9 mouse cellular contexts compared by ENCODE assay signal in the genomic region with DNA sequence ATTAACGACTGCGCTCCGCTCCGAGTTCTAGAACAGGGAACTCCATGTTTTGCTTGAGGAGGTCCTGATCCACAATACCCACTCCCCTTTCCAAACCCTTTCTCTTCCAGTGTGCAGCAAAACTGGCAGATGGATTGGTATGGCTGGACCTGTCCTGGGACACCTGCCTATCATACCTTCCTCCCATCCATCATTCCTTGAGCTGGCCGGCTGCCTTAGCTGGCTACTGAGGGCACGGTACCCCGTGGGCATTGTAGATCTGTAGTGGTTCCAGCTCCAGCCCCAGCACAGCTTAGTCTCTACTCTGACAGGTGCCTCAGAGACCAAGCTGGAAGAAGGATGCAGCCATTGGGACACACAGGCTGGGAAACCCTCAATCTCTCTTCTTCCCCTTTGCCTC. TPM values are rescaled to one million over a fixed set of nuclear protein-coding genes. Genes with fewer than 3 reads are reported as not detected.
DNase-seq lines count a peak whose midpoint lies in the region; ATAC-seq and TF ChIP-seq lines count a peak whose summit lies in the region.
"Had no signal": no experiment of that assay in that cellular context is flagged by ENCODE, and none has a peak within 500 bp of the region (broad histone marks: within the 10 kb centered on the region; RNA-seq: fewer than 3 reads in every experiment).

No protein-coding gene starts in this region.

- peak overlapping the region; percentile 93 for H3K4me2 ChIP-seq in embryonic facial prominence, embryonic 13.5 days
- peak overlapping the region; percentile 87 for H3K4me2 ChIP-seq in hindbrain, postnatal 0 days (ENCODE audit: low read depth, low read length)
- H3K4me2 ChIP-seq in midbrain, postnatal 0 days (ENCODE audit: low read depth, low read length, poor library complexity, severe bottlenecking), result peak overlapping the region; percentile 85

- H3K27me3 ChIP-seq in kidney, adult 2 months (replicated peaks; ENCODE audit: control insufficient read depth, insufficient read depth, low read length), result no peaks in the 10 kb centered on the region
- peaks cover 24% of the 10 kb centered on the region for H3K27me3 ChIP-seq in embryonic facial prominence, embryonic 13.5 days
- H3K27me3 ChIP-seq in hindbrain, postnatal 0 days (ENCODE audit: insufficient read depth, low read length), result no peaks in the 10 kb centered on the region
- H3K27me3 ChIP-seq in midbrain, postnatal 0 days (ENCODE audit: insufficient read depth, low read length), result no peaks in the 10 kb centered on the region

- H3K9me3 ChIP-seq in embryonic facial prominence, embryonic 13.5 days, result no peaks in the 10 kb centered on the region
- H3K9me3 ChIP-seq in hindbrain, postnatal 0 days (ENCODE audit: low read length), result no peaks in the 10 kb centered on the region
- H3K9me3 ChIP-seq in midbrain, postnatal 0 days (ENCODE audit: low read length), result no peaks in the 10 kb centered on the region
- H3K9me3 ChIP-seq: G1E had no signal

- no peak for DNase-seq in kidney, adult 2 months
- no peak for DNase-seq in kidney, postnatal 10 days
- no peak for DNase-seq in hindbrain, postnatal 0 days (ENCODE audit: low spot score)
- no peak for DNase-seq in midbrain, postnatal 0 days (ENCODE audit: low spot score)
- DNase-seq in adrenal gland, adult 18-20 months (ENCODE audit: low spot score in 2 of 2), result no peak
- DNase-seq in frontal cortex, postnatal 25 days (ENCODE audit: low spot score in 2 of 2), result no peak
- no peak for DNase-seq in gastrocnemius, postnatal 10 days

- no peak for ATAC-seq in embryonic facial prominence, embryonic 13.5 days (ENCODE audit: insufficient number of reproducible peaks, insufficient read depth, low FRiP score, low TSS enrichment, low read depth)
- no peak for ATAC-seq in hindbrain, postnatal 0 days
- no peak for ATAC-seq in midbrain, postnatal 0 days (ENCODE audit: low FRiP score)

- no peaks in the 10 kb centered on the region for H3K36me3 ChIP-seq in kidney, adult 2 months (ENCODE audit: control insufficient read depth, insufficient read depth, low read length)
- H3K36me3 ChIP-seq in embryonic facial prominence, embryonic 13.5 days, result peaks cover 23% of the 10 kb centered on the region
- no peaks in the 10 kb centered on the region for H3K36me3 ChIP-seq in hindbrain, postnatal 0 days (ENCODE audit: insufficient read depth, low read length)
- H3K36me3 ChIP-seq in midbrain, postnatal 0 days (ENCODE audit: insufficient read depth, low read length), result peaks cover 2% of the 10 kb centered on the region; the same call in 1 of the 2 replicates
- H3K36me3 ChIP-seq: G1E had no signal

- H3K4me1 ChIP-seq in kidney, adult 2 months (ENCODE audit: control insufficient read depth, insufficient read depth, low read length), result peaks cover 14% of the 10 kb centered on the region
- peaks cover 50% of the 10 kb centered on the region for H3K4me1 ChIP-seq in embryonic facial prominence, embryonic 13.5 days
- peaks cover 14% of the 10 kb centered on the region for H3K4me1 ChIP-seq in hindbrain, postnatal 0 days (ENCODE audit: insufficient read depth, low read length)
- no peaks in the 10 kb centered on the region for H3K4me1 ChIP-seq in midbrain, postnatal 0 days (ENCODE audit: insufficient read depth, low read length)

- H3K27ac ChIP-seq in kidney, adult 2 months (ENCODE audit: insufficient read depth, low read depth, low read length), result no peak overlapping the region
- H3K27ac ChIP-seq in embryonic facial prominence, embryonic 13.5 days, result peak overlapping the region; percentile 89
- H3K27ac ChIP-seq in hindbrain, postnatal 0 days, result no peak overlapping the region
- no peak overlapping the region for H3K27ac ChIP-seq in midbrain, postnatal 0 days (ENCODE audit: low read depth, low read length)

- TF ChIP-seq CTCF in kidney, adult 2 months (conservative IDR thresholded peaks at IDR 0.05; ENCODE audit: insufficient read depth, insufficient read length, low read depth, low read length), result no peak
- TF ChIP-seq CTCF in hindbrain, postnatal 0 days (IDR thresholded peaks at IDR 0.05; ENCODE audit: low read depth), result no peak
- no peak for TF ChIP-seq CTCF in midbrain, postnatal 0 days (IDR thresholded peaks at IDR 0.05)

- H3K9ac ChIP-seq in embryonic facial prominence, embryonic 13.5 days, result peak overlapping the region; percentile 91
- H3K9ac ChIP-seq in hindbrain, postnatal 0 days (replicated peaks; ENCODE audit: low read length), result no peak overlapping the region
- H3K9ac ChIP-seq in midbrain, postnatal 0 days (replicated peaks; ENCODE audit: low read length, poor library complexity, severe bottlenecking), result peak overlapping the region; percentile 61; the same call in 1 of the 2 replicates

- peak overlapping the region; percentile 62; the same call in 1 of the 2 replicates for H3K4me3 ChIP-seq in kidney, adult 2 months (ENCODE audit: insufficient read depth, low read depth, low read length)
- peak overlapping the region; percentile 69 for H3K4me3 ChIP-seq in embryonic facial prominence, embryonic 13.5 days
- peak overlapping the region; percentile 43 for H3K4me3 ChIP-seq in hindbrain, postnatal 0 days (ENCODE audit: low read length)
- peak overlapping the region; percentile 39; the same call in 1 of the 2 replicates for H3K4me3 ChIP-seq in midbrain, postnatal 0 days (ENCODE audit: low read depth, low read length)

- TF ChIP-seq POLR2A in kidney, adult 2 months (IDR thresholded peaks at IDR 0.05; ENCODE audit: low read depth, low read length), result no peak

- WGBS in kidney, adult 2 months, result 45% methylated on average over 7 of the region's 7 CpGs
- 15% methylated on average over 7 of the region's 7 CpGs for WGBS in embryonic facial prominence, embryonic 13.5 days
- WGBS in hindbrain, postnatal 0 days, result 28% methylated on average over 7 of the region's 7 CpGs
- 23% methylated on average over 7 of the region's 7 CpGs for WGBS in midbrain, postnatal 0 days

RNA-seq across cellular contexts. Expression of gene Chchd10, which starts 1.6 kb away (rescaled TPM):
- polyA plus RNA-seq in kidney, adult 2 months (2012; rRNA removed), result 1,587 and 1,621 TPM in 2 replicates
- polyA plus RNA-seq in embryonic facial prominence, embryonic 13.5 days (2015; fragmentation: Nextera tagmentation; extraction: Ambion mirVana), result 9.4 and 9.5 TPM in 2 replicates
- 327 and 332 TPM in 2 replicates for total RNA-seq in hindbrain, postnatal 0 days (2014; rRNA removed)
- 304 and 312 TPM in 2 replicates for polyA plus RNA-seq in hindbrain, postnatal 0 days (2015; fragmentation: Nextera tagmentation; extraction: Ambion mirVana)
- total RNA-seq in midbrain, postnatal 0 days (2014; rRNA removed), result 216 and 266 TPM in 2 replicates
- 221 and 260 TPM in 2 replicates for polyA plus RNA-seq in midbrain, postnatal 0 days (2015; fragmentation: Nextera tagmentation; extraction: Ambion mirVana)
- 1,000 to 10,000 TPM in 1 of 2 experiments, 100 to 1,000 TPM in 1; 918 to 1,521 TPM for total RNA-seq in adrenal gland, adult 18-20 months (2021)
- total RNA-seq in gastrocnemius, postnatal 10 days (2021), result 100 to 1,000 TPM; 592 to 715 TPM

RNA-seq across cellular contexts. Expression of gene Mmp11, which starts 5.0 kb away (rescaled TPM):
- polyA plus RNA-seq in kidney, adult 2 months (2012; rRNA removed), result 21.5 and 23.9 TPM in 2 replicates
- 123 and 136 TPM in 2 replicates for polyA plus RNA-seq in embryonic facial prominence, embryonic 13.5 days (2015; fragmentation: Nextera tagmentation; extraction: Ambion mirVana)
- total RNA-seq in hindbrain, postnatal 0 days (2014; rRNA removed), result 6.1 and 9.5 TPM in 2 replicates
- polyA plus RNA-seq in hindbrain, postnatal 0 days (2015; fragmentation: Nextera tagmentation; extraction: Ambion mirVana), result 7.8 and 8.3 TPM in 2 replicates
- 6.8 and 11.5 TPM in 2 replicates for total RNA-seq in midbrain, postnatal 0 days (2014; rRNA removed)
- 6.6 and 8.1 TPM in 2 replicates for polyA plus RNA-seq in midbrain, postnatal 0 days (2015; fragmentation: Nextera tagmentation; extraction: Ambion mirVana)
- 1 to 10 TPM; 5.4 to 5.7 TPM for total RNA-seq in adrenal gland, adult 18-20 months (2021)
- total RNA-seq in gastrocnemius, postnatal 10 days (2021), result 1 to 10 TPM; 5.1 to 7.4 TPM
- polyA plus RNA-seq: G1E had no signal

RNA-seq across cellular contexts. Expression of gene Gm867, which starts 9.2 kb away (rescaled TPM):
- 1.3 and 1.4 TPM in 2 replicates for polyA plus RNA-seq in kidney, adult 2 months (2012; rRNA removed)
- 0.61 TPM in 1 of 2 replicates, not detected in the other for polyA plus RNA-seq in embryonic facial prominence, embryonic 13.5 days (2015; fragmentation: Nextera tagmentation; extraction: Ambion mirVana)
- 0.73 TPM in 1 of 2 replicates, not detected in the other for total RNA-seq in hindbrain, postnatal 0 days (2014; rRNA removed)
- polyA plus RNA-seq in hindbrain, postnatal 0 days (2015; fragmentation: Nextera tagmentation; extraction: Ambion mirVana), result 2.3 and 2.4 TPM in 2 replicates
- total RNA-seq in midbrain, postnatal 0 days (2014; rRNA removed), result 0.88 and 1.7 TPM in 2 replicates
- polyA plus RNA-seq in midbrain, postnatal 0 days (2015; fragmentation: Nextera tagmentation; extraction: Ambion mirVana), result 1.6 TPM in 2 replicates
- under 1 TPM; 0.63 to 0.64 TPM for total RNA-seq in adrenal gland, adult 18-20 months (2021)
- total RNA-seq in gastrocnemius, postnatal 10 days (2021), result under 1 TPM in 1 of 2 experiments, not detected in 1; 0.27 TPM
- polyA plus RNA-seq: G1E had no signal

RNA-seq across cellular contexts. Expression of gene Smarcb1, which starts 9.9 kb away (rescaled TPM):
- polyA plus RNA-seq in kidney, adult 2 months (2012; rRNA removed), result 34.6 and 37.7 TPM in 2 replicates
- polyA plus RNA-seq in embryonic facial prominence, embryonic 13.5 days (2015; fragmentation: Nextera tagmentation; extraction: Ambion mirVana), result 229 and 250 TPM in 2 replicates
- total RNA-seq in hindbrain, postnatal 0 days (2014; rRNA removed), result 142 and 156 TPM in 2 replicates
- 197 and 199 TPM in 2 replicates for polyA plus RNA-seq in hindbrain, postnatal 0 days (2015; fragmentation: Nextera tagmentation; extraction: Ambion mirVana)
- 145 and 147 TPM in 2 replicates for total RNA-seq in midbrain, postnatal 0 days (2014; rRNA removed)
- 205 and 219 TPM in 2 replicates for polyA plus RNA-seq in midbrain, postnatal 0 days (2015; fragmentation: Nextera tagmentation; extraction: Ambion mirVana)
- total RNA-seq in adrenal gland, adult 18-20 months (2021), result 10 to 100 TPM; 64.4 to 70.6 TPM
- 10 to 100 TPM; 30.5 to 39.1 TPM for total RNA-seq in gastrocnemius, postnatal 10 days (2021)

RNA-seq across cellular contexts. Expression of gene Vpreb3, which starts 11.5 kb away (rescaled TPM):
- polyA plus RNA-seq in kidney, adult 2 months (2012; rRNA removed), result 1.2 and 3.8 TPM in 2 replicates
- 0.37 and 1.1 TPM in 2 replicates for polyA plus RNA-seq in embryonic facial prominence, embryonic 13.5 days (2015; fragmentation: Nextera tagmentation; extraction: Ambion mirVana)
- total RNA-seq in hindbrain, postnatal 0 days (2014; rRNA removed), result not detected in 2 replicates
- 0.52 and 0.75 TPM in 2 replicates for polyA plus RNA-seq in hindbrain, postnatal 0 days (2015; fragmentation: Nextera tagmentation; extraction: Ambion mirVana)
- total RNA-seq in midbrain, postnatal 0 days (2014; rRNA removed), result not detected in 2 replicates
- polyA plus RNA-seq in midbrain, postnatal 0 days (2015; fragmentation: Nextera tagmentation; extraction: Ambion mirVana), result 0.59 and 0.72 TPM in 2 replicates
- not detected for total RNA-seq in adrenal gland, adult 18-20 months (2021)
- total RNA-seq in gastrocnemius, postnatal 10 days (2021), result 1 to 10 TPM in 1 of 2 experiments, not detected in 1; 1.1 TPM
- total RNA-seq: G1E had no signal
- polyA plus RNA-seq: G1E had no signal
